Mouse (Mus musculus) neural tube, embryonic 13.5 days (tissue): ENCODE measurements around the gene Zfhx3. TPM values are rescaled to one million over a fixed set of nuclear protein-coding genes. Genes with fewer than 3 reads are reported as not detected.

Experiments used
- ATAC-seq: fragments of 200-750 bp; cut with Nextera tagmentation; 2 replicates; pipeline ENCODE4 v1.8.0; 2017; ENCODE audit warnings: low read depth, mild to moderate bottlenecking, moderate TSS enrichment, moderate library complexity
- H3K27ac ChIP-seq: fragments of 300-500 bp; sonication (generic); replicated peaks from 2 replicates; pipeline ENCODE4 v1.5.1; 2015; ENCODE audit warnings: moderate library complexity, mild to moderate bottlenecking, inconsistent platforms
- H3K27me3 ChIP-seq: fragments of 300-500 bp; sonication (generic); 2 replicates; pipeline ENCODE4 v1.6.1; 2015; ENCODE audit warnings: mild to moderate bottlenecking, inconsistent platforms
- H3K36me3 ChIP-seq: fragments of 300-500 bp; sonication (generic); 2 replicates; pipeline ENCODE4 v1.6.1; 2015; ENCODE audit warnings: mild to moderate bottlenecking, inconsistent platforms
- H3K4me1 ChIP-seq: fragments of 300-500 bp; sonication (generic); replicated peaks from 2 replicates; pipeline ENCODE4 v1.6.1; 2015; ENCODE audit warnings: inconsistent platforms
- H3K4me2 ChIP-seq: fragments of 300-500 bp; sonication (generic); 2 replicates; pipeline ENCODE4 v1.6.1; 2015; ENCODE audit warnings: inconsistent platforms, mild to moderate bottlenecking, moderate library complexity
- H3K4me3 ChIP-seq: fragments of 300-500 bp; sonication (generic); 2 replicates; pipeline ENCODE4 v1.5.1; 2015; ENCODE audit warnings: mild to moderate bottlenecking, inconsistent platforms
- H3K9ac ChIP-seq: fragments of 300-500 bp; sonication (generic); 2 replicates; pipeline ENCODE4 v1.6.1; 2015; ENCODE audit warnings: moderate library complexity, mild to moderate bottlenecking, inconsistent platforms
- H3K9me3 ChIP-seq: fragments of 300-500 bp; sonication (generic); 2 replicates; pipeline ENCODE4 v1.6.1; 2016; ENCODE audit warnings: inconsistent platforms
- WGBS: fragments of 180-500 bp; shearing (Covaris S2); methylation state at CpG from one replicate; pipeline ENCODE4 v1.1.7; 2015; 5-methylcytosine and 5-hydroxymethylcytosine counted together
- polyA plus RNA-seq: library from polyadenylated mRNA; unstranded; fragments of >200 nt; fragmentation: Nextera tagmentation; extraction: Ambion mirVana; gene quantifications from 2 replicates; pipeline ENCODE4 v1.2.1, GENCODE M21; 2015

The Zfhx3 gene
- polyA plus RNA-seq, 1 experiment from 2014 or later: 28.2 TPM

GRCm38 (mm10) chr8:108978362-108978750 lies 1035.9 kb downstream of the Zfhx3 start:
- Histone ChIP-seq H3K9ac (no peak overlapping the region), H3K36me3 (no peaks in the 10 kb centered on the region), H3K4me2 (no peak overlapping the region), H3K9me3 (0 out of 2 replicates have a peak, but pooled peaks cover 6% of the 10 kb centered on the region), H3K4me1 (no peaks in the 10 kb centered on the region), H3K27me3 (no peaks in the 10 kb centered on the region), H3K27ac (no peak overlapping the region), H3K4me3 (no peak overlapping the region)
- no peak for ATAC-seq
- 83% methylated on average over 7 of the region's 7 CpGs for WGBS

GRCm38 (mm10) chr8:108984904-108985303 lies 1042.5 kb downstream of the Zfhx3 start:
- Histone ChIP-seq H3K27me3 (no peaks in the 10 kb centered on the region), H3K36me3 (no peaks in the 10 kb centered on the region), H3K4me3 (no peak overlapping the region), H3K9ac (no peak overlapping the region), H3K27ac (no peak overlapping the region), H3K4me1 (no peaks in the 10 kb centered on the region), H3K4me2 (no peak overlapping the region), H3K9me3 (0 out of 2 replicates have a peak, but pooled peaks cover 6% of the 10 kb centered on the region)
- 76% methylated on average over 2 of the region's 2 CpGs for WGBS
- no peak for ATAC-seq

- Histone ChIP-seq H3K4me2 (no peak overlapping the region), H3K9ac (no peak overlapping the region), H3K27me3 (no peaks in the 10 kb centered on the region), H3K9me3 (no peaks in the 10 kb centered on the region), H3K27ac (no peak overlapping the region), H3K36me3 (no peaks in the 10 kb centered on the region), H3K4me1 (no peaks in the 10 kb centered on the region), H3K4me3 (no peak overlapping the region)
- ATAC-seq: no peak
- WGBS: 83% methylated on average over 5 of the region's 5 CpGs
Observed at GRCm38 (mm10) chr8:108989841-108990240, 1047.4 kb downstream of the Zfhx3 start.

- Histone ChIP-seq H3K36me3 (no peaks in the 10 kb centered on the region), H3K4me2 (no peak overlapping the region), H3K9me3 (no peaks in the 10 kb centered on the region), H3K4me3 (no peak overlapping the region), H3K27me3 (no peaks in the 10 kb centered on the region), H3K4me1 (no peaks in the 10 kb centered on the region), H3K9ac (no peak overlapping the region), H3K27ac (no peak overlapping the region)
- ATAC-seq: no peak
- WGBS: 89% methylated on average over 6 of the region's 6 CpGs
Observed at GRCm38 (mm10) chr8:108990537-108990936, 1048.1 kb downstream of the Zfhx3 start.

GRCm38 (mm10) chr8:108991395-108991794 lies 1049.0 kb downstream of the Zfhx3 start:
- Histone ChIP-seq H3K9ac (no peak overlapping the region), H3K27ac (no peak overlapping the region), H3K4me2 (no peak overlapping the region), H3K27me3 (no peaks in the 10 kb centered on the region), H3K4me3 (no peak overlapping the region), H3K4me1 (no peaks in the 10 kb centered on the region), H3K9me3 (no peaks in the 10 kb centered on the region), H3K36me3 (no peaks in the 10 kb centered on the region)
- WGBS: 95% methylated on average over 5 of the region's 5 CpGs
- no peak for ATAC-seq

- Histone ChIP-seq H3K9ac (no peak overlapping the region), H3K27me3 (no peaks in the 10 kb centered on the region), H3K4me2 (no peak overlapping the region), H3K4me1 (0 out of 2 replicates have a peak, but pooled peaks cover 6% of the 10 kb centered on the region), H3K36me3 (no peaks in the 10 kb centered on the region), H3K27ac (no peak overlapping the region), H3K9me3 (no peaks in the 10 kb centered on the region), H3K4me3 (no peak overlapping the region)
- ATAC-seq: no peak
- 84% methylated on average over 2 of the region's 2 CpGs for WGBS
Observed at GRCm38 (mm10) chr8:108993718-108994117, 1051.3 kb downstream of the Zfhx3 start.

GRCm38 (mm10) chr8:108994187-108994586 lies 1051.7 kb downstream of the Zfhx3 start:
- Histone ChIP-seq H3K27ac (no peak overlapping the region), H3K4me1 (peaks cover 7% of the 10 kb centered on the region; the same call in 1 of the 2 replicates), H3K4me2 (no peak overlapping the region), H3K9me3 (no peaks in the 10 kb centered on the region), H3K4me3 (no peak overlapping the region), H3K27me3 (no peaks in the 10 kb centered on the region), H3K9ac (no peak overlapping the region), H3K36me3 (no peaks in the 10 kb centered on the region)
- whole genome bisulfite sequencing: 64% methylated on average over 2 of the region's 2 CpGs
- ATAC-seq: no peak

GRCm38 (mm10) chr8:108994880-108995279 lies 1052.4 kb downstream of the Zfhx3 start:
- Histone ChIP-seq H3K27ac (no peak overlapping the region), H3K9ac (no peak overlapping the region), H3K4me2 (no peak overlapping the region), H3K36me3 (no peaks in the 10 kb centered on the region), H3K4me1 (peaks cover 12% of the 10 kb centered on the region; the same call in 1 of the 2 replicates), H3K4me3 (no peak overlapping the region), H3K27me3 (no peaks in the 10 kb centered on the region), H3K9me3 (no peaks in the 10 kb centered on the region)
- WGBS: 95% methylated on average over 5 of the region's 5 CpGs
- no peak for ATAC-seq

- H3K9ac ChIP-seq: no peak overlapping the region
- H3K4me2 ChIP-seq: no peak overlapping the region
- H3K4me1 ChIP-seq: peaks cover 12% of the 10 kb centered on the region; the same call in 1 of the 2 replicates
- H3K36me3 ChIP-seq: no peaks in the 10 kb centered on the region
- no peak for ATAC-seq
- H3K9me3 ChIP-seq: no peaks in the 10 kb centered on the region
- no peaks in the 10 kb centered on the region for H3K27me3 ChIP-seq
- no peak overlapping the region for H3K27ac ChIP-seq
- WGBS: 49% methylated on average over 3 of the region's 3 CpGs
- H3K4me3 ChIP-seq: no peak overlapping the region
Observed at GRCm38 (mm10) chr8:108997334-108997733, 1054.9 kb downstream of the Zfhx3 start.

- Histone ChIP-seq H3K27ac (no peak overlapping the region), H3K4me3 (no peak overlapping the region), H3K27me3 (no peaks in the 10 kb centered on the region), H3K4me1 (peaks cover 12% of the 10 kb centered on the region; the same call in 1 of the 2 replicates), H3K4me2 (no peak overlapping the region), H3K9ac (no peak overlapping the region), H3K9me3 (no peaks in the 10 kb centered on the region), H3K36me3 (no peaks in the 10 kb centered on the region)
- WGBS: 65% methylated on average over 15 of the region's 15 CpGs
- peak; percentile 32; the same call in 1 of the 2 replicates for ATAC-seq
Observed at GRCm38 (mm10) chr8:108999297-109000249, 1057.1 kb downstream of the Zfhx3 start.

- Histone ChIP-seq H3K27ac (no peak overlapping the region), H3K4me2 (no peak overlapping the region), H3K27me3 (no peaks in the 10 kb centered on the region), H3K36me3 (no peaks in the 10 kb centered on the region), H3K4me3 (no peak overlapping the region), H3K4me1 (peaks cover 12% of the 10 kb centered on the region; the same call in 1 of the 2 replicates), H3K9ac (no peak overlapping the region), H3K9me3 (no peaks in the 10 kb centered on the region)
- WGBS: 89% methylated on average over 9 of the region's 9 CpGs
- no peak for ATAC-seq
Observed at GRCm38 (mm10) chr8:109001031-109001430, 1058.6 kb downstream of the Zfhx3 start.

- WGBS: 89% methylated on average over 5 of the region's 5 CpGs
Observed at GRCm38 (mm10) chr8:109001923-109002322, 1059.5 kb downstream of the Zfhx3 start.

More at GRCm38 (mm10) chr8:109001923-109002322, 1059.5 kb downstream of the Zfhx3 start:
- Histone ChIP-seq H3K27ac (no peak overlapping the region), H3K4me1 (peaks cover 12% of the 10 kb centered on the region; the same call in 1 of the 2 replicates), H3K36me3 (no peaks in the 10 kb centered on the region), H3K4me3 (no peak overlapping the region), H3K27me3 (no peaks in the 10 kb centered on the region), H3K9ac (no peak overlapping the region), H3K4me2 (no peak overlapping the region), H3K9me3 (no peaks in the 10 kb centered on the region)
- ATAC-seq: no peak
